Mouse (Mus musculus): Measurements from ENCODE around the gene Armh3. TPM values are rescaled to one million over a fixed set of nuclear protein-coding genes. Genes with fewer than 3 reads are reported as not detected.
A peak's percentile ranks its signal among the peaks of the same experiment; 100 is the strongest.

Gene Armh3
- total RNA-seq, 1 experiment = 8.0 TPM

GRCm38 (mm10) chr19:45781676-45782075, 216.6 kb downstream of the Armh3 start:
- no peak overlapping the region for H3K27ac ChIP-seq (ENCODE audit: insufficient read depth, low read depth, low read length, poor library complexity, severe bottlenecking)
- DNase-seq (ENCODE audit: low read depth, low spot score) = no peak
- H3K4me1 ChIP-seq (ENCODE audit: control insufficient read depth in 2 of 2, insufficient read depth in 2 of 2, low read length in 2 of 2, poor library complexity in 1 of 2) = peaks cover 0 to 4% of the 10 kb centered on the region in 2 experiments; a peak in 2 of 4 replicates
- H3K9me3 ChIP-seq (ENCODE audit: control insufficient read depth, insufficient read depth, low read depth, low read length) = no peaks in the 10 kb centered on the region
- H3K4me3 ChIP-seq (ENCODE audit: insufficient read depth in 1 of 2, low read depth in 1 of 2, low read length in 2 of 2, poor library complexity in 1 of 2, severe bottlenecking in 1 of 2) = peak overlapping the region; percentile 70 to 99; a peak in 3 of 4 replicates
- peaks cover 24% of the 10 kb centered on the region for H3K36me3 ChIP-seq (ENCODE audit: control insufficient read depth, insufficient read depth, low read length, poor library complexity, severe bottlenecking)
- in situ Hi-C loops (cut with MboI; ENCODE audit: low sequenced_read_pairs in 2 of 2, unreplicated experiment in 2 of 2) = no loop called here
- H3K9ac ChIP-seq (ENCODE audit: insufficient read depth, low read depth, low read length, poor library complexity, severe bottlenecking) = 0 out of 2 replicates have a peak overlapping the region, but pooled peaks have one; percentile 22
- TF ChIP-seq ZC3H11A (IDR thresholded peaks at IDR 0.05; ENCODE audit: borderline replicate concordance, low read depth, low read length) (no peak), HCFC1 (IDR thresholded peaks at IDR 0.05; ENCODE audit: borderline replicate concordance, insufficient read depth, low read length) (no peak), MAFK (IDR thresholded peaks at IDR 0.05; ENCODE audit: insufficient read depth, low read depth, low read length) (no peak), ZNF384 (IDR thresholded peaks at IDR 0.05; ENCODE audit: low read depth, low read length) (no peak), CHD2 (IDR thresholded peaks at IDR 0.05; ENCODE audit: low read depth, low read length) (no peak)

DNA sequence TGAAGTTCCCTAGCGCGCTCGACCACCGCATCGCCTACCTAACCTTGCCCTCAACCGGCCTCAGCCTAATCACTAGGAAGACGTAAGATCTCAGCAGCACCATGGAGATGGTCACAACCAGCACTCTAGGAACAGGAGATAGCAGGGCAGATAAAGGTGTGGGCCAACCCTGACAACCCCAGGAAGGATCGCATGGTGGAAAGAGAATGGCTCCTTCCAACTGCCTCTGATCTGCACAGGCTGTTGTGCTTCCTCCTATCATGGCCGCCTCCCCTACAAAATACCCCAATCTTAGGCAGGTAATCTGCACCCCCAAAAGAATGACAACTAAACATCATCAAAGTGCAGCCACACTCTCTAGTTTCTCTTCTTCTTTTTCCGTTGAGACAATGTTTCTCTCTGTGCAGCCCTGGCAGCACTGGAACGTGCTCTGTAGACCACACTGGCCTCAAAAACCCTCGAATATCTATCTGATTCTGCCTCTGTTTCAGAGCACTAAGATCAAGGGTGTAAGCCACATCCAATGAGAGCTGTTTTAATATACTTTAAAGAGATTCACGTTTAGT, 217.9 kb downstream of the Armh3 start:
- TF ChIP-seq ZC3H11A (IDR thresholded peaks at IDR 0.05; ENCODE audit: borderline replicate concordance, low read depth, low read length) = no peak
- TF ChIP-seq CHD2 (IDR thresholded peaks at IDR 0.05; ENCODE audit: low read depth, low read length) = no peak
- no peak for TF ChIP-seq ZNF384 (IDR thresholded peaks at IDR 0.05; ENCODE audit: low read depth, low read length)
- no peak for TF ChIP-seq MAFK (IDR thresholded peaks at IDR 0.05; ENCODE audit: insufficient read depth, low read depth, low read length)
- no peak for TF ChIP-seq HCFC1 (IDR thresholded peaks at IDR 0.05; ENCODE audit: borderline replicate concordance, insufficient read depth, low read length)
- H3K36me3 ChIP-seq (ENCODE audit: control insufficient read depth, insufficient read depth, low read length, poor library complexity, severe bottlenecking) = peaks cover 28% of the 10 kb centered on the region
- H3K4me3 ChIP-seq (ENCODE audit: insufficient read depth in 1 of 2, low read depth in 1 of 2, low read length in 2 of 2, poor library complexity in 1 of 2, severe bottlenecking in 1 of 2) = no peak overlapping the region
- H3K4me1 ChIP-seq (ENCODE audit: control insufficient read depth in 2 of 2, insufficient read depth in 2 of 2, low read length in 2 of 2, poor library complexity in 1 of 2) = peaks cover 0 to 4% of the 10 kb centered on the region in 2 experiments; a peak in 2 of 4 replicates
- H3K27ac ChIP-seq (ENCODE audit: insufficient read depth, low read depth, low read length, poor library complexity, severe bottlenecking) = no peak overlapping the region
- H3K9me3 ChIP-seq (ENCODE audit: control insufficient read depth, insufficient read depth, low read depth, low read length) = no peaks in the 10 kb centered on the region
- no peak overlapping the region for H3K9ac ChIP-seq (ENCODE audit: insufficient read depth, low read depth, low read length, poor library complexity, severe bottlenecking)
- in situ Hi-C loops (cut with MboI; ENCODE audit: low sequenced_read_pairs in 2 of 2, unreplicated experiment in 2 of 2) = no loop called here
- DNase-seq (ENCODE audit: low read depth, low spot score) = no peak

DNA sequence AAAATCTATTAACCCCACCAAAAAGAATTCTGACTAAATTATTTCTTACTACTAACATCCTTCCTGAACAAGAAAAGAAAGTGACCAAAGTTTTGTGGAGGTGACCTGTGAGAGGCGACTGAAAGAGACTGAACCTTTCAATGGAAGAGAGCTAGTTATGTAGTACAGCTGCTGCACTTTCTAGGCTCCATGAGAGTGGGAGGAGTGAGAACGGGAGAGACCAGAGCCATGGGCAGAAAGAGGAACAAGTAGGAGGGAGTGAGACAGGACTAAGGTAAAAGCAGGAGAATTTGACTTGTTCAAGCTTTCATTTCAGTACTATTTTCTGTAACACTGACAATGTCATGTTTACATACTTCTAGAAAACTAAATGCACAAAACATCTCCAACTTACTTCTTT, 222.8 kb downstream of the Armh3 start:
- in situ Hi-C loops (cut with MboI; ENCODE audit: low sequenced_read_pairs in 2 of 2, unreplicated experiment in 2 of 2) = no loop called here
- TF ChIP-seq MAFK (IDR thresholded peaks at IDR 0.05; ENCODE audit: insufficient read depth, low read depth, low read length) (no peak), ZNF384 (IDR thresholded peaks at IDR 0.05; ENCODE audit: low read depth, low read length) (no peak), ZC3H11A (IDR thresholded peaks at IDR 0.05; ENCODE audit: borderline replicate concordance, low read depth, low read length) (no peak), CHD2 (IDR thresholded peaks at IDR 0.05; ENCODE audit: low read depth, low read length) (no peak), HCFC1 (IDR thresholded peaks at IDR 0.05; ENCODE audit: borderline replicate concordance, insufficient read depth, low read length) (no peak)
- peaks cover 53% of the 10 kb centered on the region for H3K36me3 ChIP-seq (ENCODE audit: control insufficient read depth, insufficient read depth, low read length, poor library complexity, severe bottlenecking)

GRCm38 (mm10) chr19:45771501-45771900, 226.8 kb downstream of the Armh3 start:
- H3K9ac ChIP-seq (ENCODE audit: insufficient read depth, low read depth, low read length, poor library complexity, severe bottlenecking) = no peak overlapping the region
- DNase-seq (ENCODE audit: low read depth, low spot score) = no peak
- H3K36me3 ChIP-seq (ENCODE audit: control insufficient read depth, insufficient read depth, low read length, poor library complexity, severe bottlenecking) = peaks cover 58% of the 10 kb centered on the region
- no peak overlapping the region for H3K4me3 ChIP-seq (ENCODE audit: insufficient read depth in 1 of 2, low read depth in 1 of 2, low read length in 2 of 2, poor library complexity in 1 of 2, severe bottlenecking in 1 of 2)
- no peak overlapping the region for H3K27ac ChIP-seq (ENCODE audit: insufficient read depth, low read depth, low read length, poor library complexity, severe bottlenecking)
- no peaks in the 10 kb centered on the region for H3K9me3 ChIP-seq (ENCODE audit: control insufficient read depth, insufficient read depth, low read depth, low read length)
- in situ Hi-C loops (cut with MboI; ENCODE audit: low sequenced_read_pairs in 2 of 2, unreplicated experiment in 2 of 2) = no loop called here
- no peaks in the 10 kb centered on the region for H3K4me1 ChIP-seq (ENCODE audit: control insufficient read depth in 2 of 2, insufficient read depth in 2 of 2, low read length in 2 of 2, poor library complexity in 1 of 2)
- no peak for TF ChIP-seq CHD2 (IDR thresholded peaks at IDR 0.05; ENCODE audit: low read depth, low read length)
- no peak for TF ChIP-seq ZNF384 (IDR thresholded peaks at IDR 0.05; ENCODE audit: low read depth, low read length)
- TF ChIP-seq ZC3H11A (IDR thresholded peaks at IDR 0.05; ENCODE audit: borderline replicate concordance, low read depth, low read length) = no peak
- TF ChIP-seq MAFK (IDR thresholded peaks at IDR 0.05; ENCODE audit: insufficient read depth, low read depth, low read length) = no peak
- no peak for TF ChIP-seq HCFC1 (IDR thresholded peaks at IDR 0.05; ENCODE audit: borderline replicate concordance, insufficient read depth, low read length)

More for the DNA sequence above, 222.8 kb downstream of the Armh3 start:
- DNase-seq (ENCODE audit: low read depth, low spot score) = no peak
- H3K9ac ChIP-seq (ENCODE audit: insufficient read depth, low read depth, low read length, poor library complexity, severe bottlenecking) = no peak overlapping the region
- no peak overlapping the region for H3K4me3 ChIP-seq (ENCODE audit: insufficient read depth in 1 of 2, low read depth in 1 of 2, low read length in 2 of 2, poor library complexity in 1 of 2, severe bottlenecking in 1 of 2)
- no peaks in the 10 kb centered on the region for H3K9me3 ChIP-seq (ENCODE audit: control insufficient read depth, insufficient read depth, low read depth, low read length)
- no peak overlapping the region for H3K27ac ChIP-seq (ENCODE audit: insufficient read depth, low read depth, low read length, poor library complexity, severe bottlenecking)
- no peaks in the 10 kb centered on the region for H3K4me1 ChIP-seq (ENCODE audit: control insufficient read depth in 2 of 2, insufficient read depth in 2 of 2, low read length in 2 of 2, poor library complexity in 1 of 2)

Other genes with a start within 250 kb of the Armh3 start
- 142 and 166 TPM in 2 replicates for gene Npm3, start 248.9 kb downstream of the Armh3 start, total RNA-seq (2012; rRNA removed)
- gene Mgea5, start 214.7 kb downstream of the Armh3 start, total RNA-seq (2012; rRNA removed) = 86.7 and 94.7 TPM in 2 replicates
- gene Kcnip2, start 182.4 kb downstream of the Armh3 start, total RNA-seq (2012; rRNA removed) = 0.85 and 3.4 TPM in 2 replicates
- gene Hps6, start 5.0 kb upstream of the Armh3 start, total RNA-seq (2012; rRNA removed) = 4.9 and 6.9 TPM in 2 replicates
- 68.4 and 75.1 TPM in 2 replicates for gene Pprc1, start 46.4 kb upstream of the Armh3 start, total RNA-seq (2012; rRNA removed)
- 123 and 207 TPM in 2 replicates for gene Ldb1, start 46.7 kb upstream of the Armh3 start, total RNA-seq (2012; rRNA removed)
- gene Nolc1, start 77.4 kb upstream of the Armh3 start, total RNA-seq (2012; rRNA removed) = 134 and 140 TPM in 2 replicates
- 0.16 and 0.22 TPM in 2 replicates for gene Elovl3, start 133.4 kb upstream of the Armh3 start, total RNA-seq (2012; rRNA removed)
- 0.18 TPM in 1 of 2 replicates, not detected in the other for gene Pitx3, start 149.8 kb upstream of the Armh3 start, total RNA-seq (2012; rRNA removed)
- 29.0 and 31.8 TPM in 2 replicates for gene Gbf1, start 154.0 kb upstream of the Armh3 start, total RNA-seq (2012; rRNA removed)